Mouse (Mus musculus): ENCODE results near the gene Hepacam2. TPM values are rescaled to one million over a fixed set of nuclear protein-coding genes. Genes with fewer than 3 reads are reported as not detected.
"Not testable (repeated sequence)": the region's sequence is repeated elsewhere in the genome, so short reads cannot be mapped to it uniquely, and the experiment has no call there.

The Hepacam2 gene
- total RNA-seq, 4 experiments from 2014 or later, result 0.11 to 0.41 (median 0.25) TPM

GRCm38 (mm10) chr6:3463594-3463993 lies 34.5 kb downstream of the Hepacam2 start:
- DNase-seq (ENCODE audit: low spot score), result no peak

- DNase-seq (ENCODE audit: low spot score), result no peak
These were observed 35.1 kb downstream of the Hepacam2 start for GRCm38 (mm10) chr6:3463026-3463425.

DNA sequence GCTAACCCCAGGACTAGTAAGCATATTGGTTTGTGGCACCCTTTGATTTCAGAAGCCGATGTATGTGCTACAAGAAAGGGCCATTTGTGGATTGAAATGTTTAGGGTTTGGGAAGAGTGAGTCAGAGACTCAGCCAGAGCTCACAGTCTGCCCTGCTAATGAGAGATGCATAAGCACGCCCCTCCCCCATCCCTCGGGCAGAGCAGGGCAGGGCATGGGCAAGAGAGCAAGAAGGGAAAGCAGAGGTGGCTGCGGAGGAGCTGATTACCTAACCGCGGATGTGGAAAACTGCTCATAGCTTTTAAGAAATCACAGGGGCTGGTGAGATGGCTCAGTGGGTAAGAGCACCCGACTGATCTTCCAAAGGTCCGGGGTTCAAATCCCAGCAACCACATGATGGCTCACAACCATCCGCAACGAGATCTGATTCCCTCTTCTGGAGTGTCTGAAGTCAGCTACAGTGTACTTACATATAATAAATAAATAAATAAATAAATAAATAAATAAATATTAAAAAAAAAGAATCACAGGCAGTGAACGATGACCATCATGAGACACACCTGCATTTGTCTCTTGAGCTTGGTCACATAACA lies 42.1 kb downstream of the Hepacam2 start:
- DNase-seq (ENCODE audit: low spot score), result no peak

- DNase-seq (ENCODE audit: low spot score), result no peak
These were observed 43.7 kb downstream of the Hepacam2 start for GRCm38 (mm10) chr6:3454421-3454820.

GRCm38 (mm10) chr6:3447404-3447803 lies 50.7 kb downstream of the Hepacam2 start:
- DNase-seq (ENCODE audit: low spot score), result peak; percentile 77

DNA sequence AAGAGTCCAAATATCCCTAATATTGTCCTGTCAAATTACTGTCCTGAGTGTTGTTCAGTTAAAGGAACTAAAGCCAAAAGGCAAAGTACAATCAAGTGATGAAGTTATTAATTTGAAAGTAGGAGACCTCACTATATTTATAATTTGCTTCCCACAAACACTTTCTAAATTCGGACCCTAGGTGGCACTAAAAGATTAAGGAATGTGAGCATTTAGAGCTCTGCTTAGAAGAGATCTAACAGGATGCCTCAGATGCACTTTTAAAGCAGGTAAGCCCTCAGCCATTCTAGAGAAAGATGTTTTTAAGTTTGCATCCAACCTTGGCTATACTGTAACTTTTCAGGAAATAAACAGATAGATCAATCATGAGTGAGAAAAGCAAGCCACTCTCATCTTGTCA lies 54.2 kb downstream of the Hepacam2 start:
- DNase-seq (ENCODE audit: low spot score), result no peak

DNA sequence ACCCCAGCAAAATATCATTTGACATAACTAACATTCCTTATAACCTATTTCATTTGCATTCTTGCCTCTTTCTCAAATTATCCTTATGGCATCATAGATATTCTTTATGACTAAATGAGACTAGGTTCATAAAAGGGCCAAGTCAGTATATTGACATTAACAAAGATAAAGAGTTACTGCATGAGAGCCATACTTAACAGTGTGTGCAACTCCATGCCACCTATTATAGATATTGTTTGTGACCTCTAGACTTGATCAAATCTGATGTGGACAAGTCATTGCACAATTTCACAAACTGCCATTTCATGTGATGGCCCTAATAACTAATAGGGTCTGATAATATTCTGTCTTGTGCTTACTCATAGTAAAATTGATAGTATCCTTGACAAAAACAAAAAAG lies 62.0 kb downstream of the Hepacam2 start:
- no peak for DNase-seq (ENCODE audit: low spot score)

DNA sequence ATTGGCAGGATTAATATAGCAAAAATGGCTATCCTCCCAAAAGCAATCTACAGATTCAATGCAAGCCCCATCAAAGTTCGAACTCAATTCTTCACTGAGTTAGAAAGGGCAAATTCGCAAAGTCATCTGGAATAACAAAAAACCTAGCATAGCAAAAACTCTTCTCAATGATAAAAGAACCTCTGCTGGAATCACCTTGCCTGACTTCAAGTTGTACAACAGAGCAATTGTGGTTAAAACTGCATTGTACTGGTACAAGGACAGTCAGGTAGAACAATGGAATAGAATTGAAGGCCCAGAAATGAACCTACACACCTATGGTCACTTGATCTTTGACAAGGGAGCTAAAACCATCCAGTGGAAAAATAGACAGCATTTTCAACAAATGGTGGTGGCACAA lies 67.1 kb downstream of the Hepacam2 start:
- not testable (repeated sequence) for DNase-seq (ENCODE audit: low spot score)

GRCm38 (mm10) chr6:3427047-3427446 lies 71.1 kb downstream of the Hepacam2 start:
- DNase-seq (ENCODE audit: low spot score), result no peak

- DNase-seq (ENCODE audit: low spot score), result not testable (repeated sequence)
These were observed 72.8 kb downstream of the Hepacam2 start for GRCm38 (mm10) chr6:3425333-3425732.

GRCm38 (mm10) chr6:3424613-3425277 lies 73.4 kb downstream of the Hepacam2 start:
- peak; percentile 37 for DNase-seq (ENCODE audit: low spot score)

Other genes with a start within 250 kb of the Hepacam2 start
- gene Samd9l, start 98.7 kb downstream of the Hepacam2 start, total RNA-seq (2022), result 1 to 10 TPM; 5.7 to 9.1 (median 7.9) TPM
- gene Vps50, start 84 bp upstream of the Hepacam2 start, total RNA-seq (2022), result 10 to 100 TPM; 12.4 to 17.2 (median 16.0) TPM